Mouse (Mus musculus): ENCODE data around the gene Cabp1.

DNA sequence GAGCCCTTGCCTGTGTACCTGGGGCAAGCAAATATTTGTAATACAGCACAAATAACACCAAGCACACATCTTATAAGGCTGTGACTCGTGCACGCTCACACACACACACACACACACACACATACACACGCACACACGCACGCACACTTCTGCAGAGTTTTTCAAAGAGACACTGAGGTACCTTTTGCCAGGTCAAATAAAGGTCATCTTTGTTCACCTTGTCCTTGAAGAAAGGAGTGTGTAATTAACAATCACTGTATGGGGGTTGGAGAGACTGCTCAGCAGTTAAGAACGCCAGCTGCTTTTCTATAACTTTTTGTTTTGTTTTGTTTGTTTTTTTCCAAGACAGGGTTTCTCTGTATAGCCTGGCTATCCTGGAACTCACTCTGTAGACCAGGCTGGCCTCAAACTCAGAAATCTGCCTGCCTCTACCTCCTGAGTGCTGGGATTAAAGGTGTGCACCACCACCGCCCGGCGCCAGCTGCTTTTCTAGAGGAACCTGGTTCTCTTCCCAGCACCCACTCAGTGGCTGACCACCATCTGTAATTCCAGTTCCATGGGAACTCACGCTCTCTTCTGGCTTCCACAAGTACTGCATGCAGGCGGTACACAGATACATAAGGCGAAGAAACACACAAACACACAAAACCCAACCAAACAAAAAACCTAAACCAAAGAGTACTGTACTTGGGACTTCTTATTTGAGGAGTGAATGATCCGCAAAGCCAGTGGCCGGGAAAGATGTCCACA is 39.0 kb upstream of the Cabp1 start:
- TF ChIP-seq CTCF (IDR thresholded peaks at IDR 0.05; ENCODE audit: low read depth) (no peak), EP300 (IDR thresholded peaks at IDR 0.05; ENCODE audit: low read depth) (no peak)
